Mouse (Mus musculus): ENCODE measurements around the gene 1600002K03Rik.

DNA sequence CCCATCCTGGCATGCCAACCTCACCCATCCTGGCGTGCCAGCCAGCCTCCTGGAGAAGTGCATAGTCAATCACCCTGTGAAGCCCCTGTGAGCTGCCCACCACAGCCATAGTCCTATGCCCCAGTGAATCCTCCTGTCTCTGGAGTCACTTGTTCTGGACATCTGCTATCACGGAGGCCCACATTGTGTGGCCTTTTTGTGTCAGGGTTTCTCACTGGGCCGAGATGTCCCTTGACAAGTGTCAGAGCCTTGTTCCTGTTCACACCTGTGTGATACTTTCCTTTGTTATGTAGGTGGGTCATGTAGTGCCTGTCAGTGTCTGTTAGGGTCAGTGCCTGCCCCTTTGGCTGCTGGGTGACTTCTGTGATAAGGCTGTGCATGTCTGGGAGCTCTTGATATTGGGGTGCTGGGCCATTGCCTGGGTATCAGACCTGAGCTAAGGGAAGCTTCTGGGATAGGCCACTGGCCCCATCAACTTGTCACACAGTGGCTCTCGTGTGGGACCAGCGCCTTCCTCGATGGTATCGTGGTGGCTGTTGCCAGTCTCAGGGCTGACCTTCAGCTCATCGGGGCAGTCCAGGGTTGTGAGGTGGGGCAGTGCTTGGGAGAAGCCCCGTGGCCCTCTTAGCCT lies 48.7 kb upstream of the 1600002K03Rik start:
- no peak for TF ChIP-seq CTCF (IDR thresholded peaks at IDR 0.05; ENCODE audit: borderline replicate concordance, extremely low read depth, insufficient read depth, insufficient read length)
- no peak for TF ChIP-seq POLR2A (IDR thresholded peaks at IDR 0.05; ENCODE audit: borderline replicate concordance, extremely low read depth, insufficient read depth, insufficient read length, poor library complexity, severe bottlenecking)

Measured in brain, embryonic 14.5 days (tissue).